Mouse (Mus musculus) cerebellum, adult (tissue): ENCODE data around the gene Me3.
"Not testable (repeated sequence)": the region's sequence is repeated elsewhere in the genome, so short reads cannot be mapped to it uniquely, and the experiment has no call there.

ENCODE experiments used
- ATAC-seq: cut with Nextera tagmentation; 2 replicates; pipeline ENCODE4 v1.9.2; 2017; ENCODE audit warnings: mild to moderate bottlenecking, moderate library complexity, mixed read lengths; ENCODE audit not compliant: insufficient number of reproducible peaks, low FRiP score, low TSS enrichment

The Me3 gene

GRCm38 (mm10) chr7:89726712-89727111 is 94.5 kb downstream of the Me3 start:
- no peak for ATAC-seq

GRCm38 (mm10) chr7:89727615-89728014 is 95.4 kb downstream of the Me3 start:
- ATAC-seq = no peak

- ATAC-seq = no peak
Measured at GRCm38 (mm10) chr7:89728393-89728792, 96.2 kb downstream of the Me3 start.

- no peak for ATAC-seq
Measured at GRCm38 (mm10) chr7:89730514-89730913, 98.3 kb downstream of the Me3 start.

GRCm38 (mm10) chr7:89731115-89731514 is 98.9 kb downstream of the Me3 start:
- ATAC-seq = not testable (repeated sequence)

- ATAC-seq = no peak
Measured at GRCm38 (mm10) chr7:89748415-89748814, 116.2 kb downstream of the Me3 start.

- ATAC-seq = no peak
Measured at GRCm38 (mm10) chr7:89749183-89749582, 117.0 kb downstream of the Me3 start.

GRCm38 (mm10) chr7:89766678-89767508 is 134.7 kb downstream of the Me3 start:
- ATAC-seq = no peak

GRCm38 (mm10) chr7:89769106-89769896 is 137.1 kb downstream of the Me3 start:
- ATAC-seq = no peak

- peak; percentile 94 for ATAC-seq
Measured at GRCm38 (mm10) chr7:89770021-89770420, 137.8 kb downstream of the Me3 start.

- ATAC-seq = no peak
Measured at GRCm38 (mm10) chr7:89772906-89773305, 140.7 kb downstream of the Me3 start.

- no peak for ATAC-seq
Measured at GRCm38 (mm10) chr7:89773352-89773921, 141.2 kb downstream of the Me3 start.

GRCm38 (mm10) chr7:89773926-89774325 is 141.7 kb downstream of the Me3 start:
- no peak for ATAC-seq

GRCm38 (mm10) chr7:89775848-89776247 is 143.7 kb downstream of the Me3 start:
- no peak for ATAC-seq

GRCm38 (mm10) chr7:89781391-89781790 is 149.2 kb downstream of the Me3 start:
- ATAC-seq = no peak

- ATAC-seq = no peak
Measured at GRCm38 (mm10) chr7:89787735-89788134, 155.5 kb downstream of the Me3 start.

GRCm38 (mm10) chr7:89792576-89792975 is 160.4 kb downstream of the Me3 start:
- ATAC-seq = no peak

GRCm38 (mm10) chr7:89795366-89795765 is 163.2 kb downstream of the Me3 start:
- no peak for ATAC-seq

GRCm38 (mm10) chr7:89796351-89796801 is 164.2 kb downstream of the Me3 start:
- ATAC-seq = peak; percentile 85

GRCm38 (mm10) chr7:89798358-89799020 is 166.3 kb downstream of the Me3 start:
- ATAC-seq = no peak
